Mouse (Mus musculus) ES-Bruce4 (cell line): ENCODE results near the gene Tmem104. TPM values are rescaled to one million over a fixed set of nuclear protein-coding genes. Genes with fewer than 3 reads are reported as not detected.
A peak's percentile ranks its signal among the peaks of the same experiment; 100 is the strongest.

Source experiments
- H3K27ac ChIP-seq: 2 replicates; pipeline ENCODE4 v1.5.1; 2012; ENCODE audit warnings: low read length, inconsistent platforms; ENCODE audit not compliant: insufficient read depth
- H3K27me3 ChIP-seq: 2 replicates; pipeline ENCODE4 v1.6.1; 2012; ENCODE audit warnings: mild to moderate bottlenecking, low read length, inconsistent platforms; ENCODE audit not compliant: control insufficient read depth, poor library complexity, insufficient read depth, severe bottlenecking
- H3K36me3 ChIP-seq: 2 replicates; pipeline ENCODE4 v1.6.1; 2012; ENCODE audit warnings: inconsistent platforms, mild to moderate bottlenecking, low read length, moderate library complexity; ENCODE audit not compliant: control insufficient read depth, poor library complexity, insufficient read depth, severe bottlenecking
- H3K4me1 ChIP-seq: one replicate; pipeline ENCODE4 v1.8.1; 2011; ENCODE audit warnings: low read length; ENCODE audit not compliant: control insufficient read depth, insufficient read depth
- H3K4me3 ChIP-seq: 2 replicates; pipeline ENCODE4 v1.5.1; 2011; ENCODE audit warnings: low read depth, mild to moderate bottlenecking, low read length
- H3K9ac ChIP-seq: 2 replicates; pipeline ENCODE4 v1.6.1; 2012; ENCODE audit warnings: low read depth, mild to moderate bottlenecking, inconsistent platforms; ENCODE audit not compliant: poor library complexity, severe bottlenecking
- H3K9me3 ChIP-seq: replicated peaks from 2 replicates; pipeline ENCODE4 v1.6.1; 2012; ENCODE audit warnings: mild to moderate bottlenecking, low read length, inconsistent platforms; ENCODE audit not compliant: control insufficient read depth, poor library complexity, insufficient read depth, severe bottlenecking
- CTCF ChIP-seq: IDR thresholded peaks from one replicate; pipeline ENCODE4 v1.8.1; 2011; ENCODE audit warnings: low read depth, low read length
- EP300 ChIP-seq: IDR thresholded peaks from 2 replicates; pipeline ENCODE4 v1.6.1; 2011; ENCODE audit warnings: low read depth, low read length; ENCODE audit not compliant: insufficient read depth
- POLR2A ChIP-seq: IDR thresholded peaks from one replicate; pipeline ENCODE4 v1.8.1; 2011; ENCODE audit warnings: low read length; ENCODE audit not compliant: insufficient read depth
- polyA plus RNA-seq: library from polyadenylated mRNA; stranded (reverse); fragments of >200 nt; gene quantifications from 2 replicates; pipeline ENCODE4 v1.2.4, GENCODE M21; 2011; ENCODE audit warnings: low read depth; ENCODE audit not compliant: missing spikeins, insufficient read depth, insufficient read length

Gene Tmem104
- polyA plus RNA-seq, 1 experiment: 8.0 TPM

- H3K4me3 ChIP-seq: no peak overlapping the region
- peaks cover 21% of the 10 kb centered on the region for H3K4me1 ChIP-seq
- no peaks in the 10 kb centered on the region for H3K27me3 ChIP-seq
- H3K9me3 ChIP-seq: no peaks in the 10 kb centered on the region
- H3K36me3 ChIP-seq: 0 out of 2 replicates have a peak, but pooled peaks cover 7% of the 10 kb centered on the region
- no peak overlapping the region for H3K9ac ChIP-seq
- H3K27ac ChIP-seq: no peak overlapping the region
- TF ChIP-seq EP300 (no peak), POLR2A (no peak), CTCF (no peak)
These were observed 8.1 kb upstream of the Tmem104 start for GRCm38 (mm10) chr11:115179191-115179590.

GRCm38 (mm10) chr11:115179881-115180280, 7.4 kb upstream of the Tmem104 start:
- H3K4me1 ChIP-seq: peaks cover 17% of the 10 kb centered on the region
- no peak overlapping the region for H3K9ac ChIP-seq
- no peak overlapping the region for H3K4me3 ChIP-seq
- TF ChIP-seq EP300: no peak
- no peak for TF ChIP-seq CTCF
- no peak for TF ChIP-seq POLR2A
- 0 out of 2 replicates have a peak, but pooled peaks cover 7% of the 10 kb centered on the region for H3K36me3 ChIP-seq
- H3K27ac ChIP-seq: no peak overlapping the region
- H3K9me3 ChIP-seq: no peaks in the 10 kb centered on the region
- no peaks in the 10 kb centered on the region for H3K27me3 ChIP-seq

- Histone ChIP-seq H3K27me3 (no peaks in the 10 kb centered on the region), H3K4me3 (no peak overlapping the region), H3K4me1 (peaks cover 6% of the 10 kb centered on the region), H3K9me3 (no peaks in the 10 kb centered on the region), H3K36me3 (0 out of 2 replicates have a peak, but pooled peaks cover 7% of the 10 kb centered on the region), H3K27ac (no peak overlapping the region), H3K9ac (no peak overlapping the region)
- TF ChIP-seq EP300: peak; percentile 53; the same call in 1 of the 2 replicates
- TF ChIP-seq POLR2A: no peak
- peak; percentile 96 for TF ChIP-seq CTCF
These were observed 5.2 kb upstream of the Tmem104 start for GRCm38 (mm10) chr11:115181913-115182638.

- no peak for TF ChIP-seq POLR2A
- no peak for TF ChIP-seq CTCF
- no peak for TF ChIP-seq EP300
- no peaks in the 10 kb centered on the region for H3K27me3 ChIP-seq
- H3K36me3 ChIP-seq: 0 out of 2 replicates have a peak, but pooled peaks cover 7% of the 10 kb centered on the region
- H3K9me3 ChIP-seq: no peaks in the 10 kb centered on the region
- no peak overlapping the region for H3K4me3 ChIP-seq
- no peaks in the 10 kb centered on the region for H3K4me1 ChIP-seq
- no peak overlapping the region for H3K27ac ChIP-seq
- H3K9ac ChIP-seq: no peak overlapping the region
These were observed 2.3 kb upstream of the Tmem104 start for GRCm38 (mm10) chr11:115184973-115185372.

- Histone ChIP-seq H3K9ac (peak within 1 kb of the TSS; percentile 53), H3K4me3 (peak within 1 kb of the TSS; percentile 84), H3K9me3 (no peaks in the 10 kb centered on the region), H3K4me1 (peaks cover 4% of the 10 kb centered on the region), H3K27ac (no peak within 1 kb of the TSS), H3K36me3 (no peaks in the 10 kb centered on the region), H3K27me3 (no peaks in the 10 kb centered on the region)
- no peak for TF ChIP-seq CTCF
- no peak for TF ChIP-seq EP300
- no peak for TF ChIP-seq POLR2A
These were observed 406 bp downstream of the Tmem104 start, which contains the start of gene Nat9 for GRCm38 (mm10) chr11:115187693-115188092. Gene Nat9 (minus strand): TSS chr11:115187859.

GRCm38 (mm10) chr11:115188539-115189231, 1.4 kb downstream of the Tmem104 start:
- Histone ChIP-seq H3K9me3 (no peaks in the 10 kb centered on the region), H3K27me3 (no peaks in the 10 kb centered on the region), H3K4me3 (no peak overlapping the region), H3K27ac (no peak overlapping the region), H3K36me3 (no peaks in the 10 kb centered on the region), H3K9ac (no peak overlapping the region), H3K4me1 (peaks cover 4% of the 10 kb centered on the region)
- no peak for TF ChIP-seq POLR2A
- no peak for TF ChIP-seq CTCF
- no peak for TF ChIP-seq EP300
